Mouse (Mus musculus) embryonic fibroblast, embryonic 13.5 days (primary cell): ENCODE measurements around the gene Ube2l6.

Experiments
- CTCF ChIP-seq: IDR thresholded peaks from 2 replicates; pipeline ENCODE4 v1.5.1; 2011; ENCODE audit warnings: mild to moderate bottlenecking, control low read depth, low read length, moderate library complexity, borderline replicate concordance; ENCODE audit not compliant: insufficient read depth
- POLR2A ChIP-seq: IDR thresholded peaks from 2 replicates; pipeline ENCODE4 v1.6.1; 2011; ENCODE audit warnings: low read depth, mild to moderate bottlenecking, control low read depth, low read length, moderate library complexity

GRCm38 (mm10) chr2:84843654-84844053 is 45.0 kb downstream of the Ube2l6 start:
- TF ChIP-seq CTCF (no peak), POLR2A (no peak)
